Mouse (Mus musculus) embryonic facial prominence, embryonic 11.5 days (tissue): ENCODE results near the gene Pdpr. TPM values are rescaled to one million over a fixed set of nuclear protein-coding genes. Genes with fewer than 3 reads are reported as not detected.

ENCODE experiments used
- ATAC-seq: fragments of 200-750 bp; cut with Nextera tagmentation; replicated peaks from 2 replicates; pipeline ENCODE4 v1.8.0; 2017; ENCODE audit warnings: low read depth; ENCODE audit not compliant: insufficient number of reproducible peaks, low FRiP score, low TSS enrichment
- DNase-seq: peaks from one replicate; pipeline ENCODE4 v3.0.0-alpha.2; 2015; ENCODE audit warnings: low spot score
- H3K27ac ChIP-seq: fragments of 300-500 bp; sonication (generic); replicated peaks from 2 replicates; pipeline ENCODE4 v1.5.1; 2014; ENCODE audit warnings: mild to moderate bottlenecking, low read depth, low read length, control low read depth
- H3K27me3 ChIP-seq: fragments of 300-500 bp; sonication (generic); 2 replicates; pipeline ENCODE4 v1.6.1; 2014; ENCODE audit warnings: mild to moderate bottlenecking, low read length, moderate library complexity, mixed read lengths; ENCODE audit not compliant: control insufficient read depth, insufficient read depth
- H3K36me3 ChIP-seq: fragments of 300-500 bp; sonication (generic); replicated peaks from 2 replicates; pipeline ENCODE4 v1.6.1; 2014; ENCODE audit warnings: low read depth, mild to moderate bottlenecking, low read length, moderate library complexity, mixed read lengths; ENCODE audit not compliant: control insufficient read depth, insufficient read depth
- H3K4me1 ChIP-seq: fragments of 300-500 bp; sonication (generic); 2 replicates; pipeline ENCODE4 v1.6.1; 2014; ENCODE audit warnings: low read length, mixed read lengths; ENCODE audit not compliant: control insufficient read depth, insufficient read depth
- H3K4me2 ChIP-seq: fragments of 300-500 bp; sonication (generic); 2 replicates; pipeline ENCODE4 v1.6.1; 2014; ENCODE audit warnings: low read depth, mild to moderate bottlenecking, control low read depth, low read length, moderate library complexity
- H3K4me3 ChIP-seq: fragments of 300-500 bp; sonication (generic); 2 replicates; pipeline ENCODE4 v1.5.1; 2014; ENCODE audit warnings: low read depth, low read length, control low read depth
- H3K9ac ChIP-seq: fragments of 300-500 bp; sonication (generic); replicated peaks from 2 replicates; pipeline ENCODE4 v1.6.1; 2014; ENCODE audit warnings: mild to moderate bottlenecking, control low read depth, low read length
- H3K9me3 ChIP-seq: fragments of 300-500 bp; sonication (generic); replicated peaks from 2 replicates; pipeline ENCODE4 v1.6.1; 2016; ENCODE audit warnings: mild to moderate bottlenecking, low read length, inconsistent platforms, mixed read lengths; ENCODE audit not compliant: control insufficient read depth
- WGBS: fragments of 180-500 bp; shearing (Covaris S2); extraction: QIAGEN DNeasy Blood & Tissue Kit; methylation state at CpG from one replicate; pipeline ENCODE4 v1.1.7; 2014; 5-methylcytosine and 5-hydroxymethylcytosine counted together
- polyA plus RNA-seq: library from polyadenylated mRNA; unstranded; fragments of >200 nt; fragmentation: Nextera tagmentation; extraction: Ambion mirVana; gene quantifications from 2 replicates; pipeline ENCODE4 v1.2.1, GENCODE M21; 2014

Pdpr gene
- 5.5 and 5.6 TPM in 2 replicates for polyA plus RNA-seq

- H3K36me3 ChIP-seq, result no peaks in the 10 kb centered on the region
- ATAC-seq (peak; percentile 91), DNase-seq (peak; percentile 87)
- peak within 1 kb of the TSS; percentile 65 for H3K9ac ChIP-seq
- 0 out of 2 replicates have a peak within 1 kb of the TSS, but pooled peaks have one; percentile 20 for H3K27ac ChIP-seq
- peak within 1 kb of the TSS; percentile 79 for H3K4me2 ChIP-seq
- H3K4me1 ChIP-seq, result no peaks in the 10 kb centered on the region; the same call in 1 of the 2 replicates
- peak within 1 kb of the TSS; percentile 57 for H3K4me3 ChIP-seq
- WGBS, result 5% methylated on average over 54 of the region's 72 CpGs
- peaks cover 2% of the 10 kb centered on the region; the same call in 1 of the 2 replicates for H3K27me3 ChIP-seq
- no peaks in the 10 kb centered on the region for H3K9me3 ChIP-seq
Measured at GRCm38 (mm10) chr8:111093865-111094718, at the start of gene Pdpr. Pdpr (plus strand) TSS chr8:111094630.

GRCm38 (mm10) chr8:111048694-111049093 is 45.7 kb upstream of the Pdpr start:
- WGBS, result 89% methylated on average over 2 of the region's 2 CpGs
- Histone ChIP-seq H3K27ac (no peak overlapping the region), H3K27me3 (no peaks in the 10 kb centered on the region), H3K4me2 (no peak overlapping the region), H3K36me3 (peaks cover 30% of the 10 kb centered on the region), H3K4me3 (no peak overlapping the region), H3K9me3 (no peaks in the 10 kb centered on the region), H3K9ac (no peak overlapping the region), H3K4me1 (no peaks in the 10 kb centered on the region)
- DNase-seq (no peak), ATAC-seq (no peak)

GRCm38 (mm10) chr8:111049106-111049505 is 45.3 kb upstream of the Pdpr start:
- H3K27ac ChIP-seq, result no peak overlapping the region
- 91% methylated on average over 7 of the region's 7 CpGs for WGBS
- H3K4me1 ChIP-seq, result no peaks in the 10 kb centered on the region
- no peak overlapping the region for H3K4me3 ChIP-seq
- DNase-seq, result no peak
- H3K9me3 ChIP-seq, result no peaks in the 10 kb centered on the region
- no peak overlapping the region for H3K4me2 ChIP-seq
- ATAC-seq, result no peak
- H3K36me3 ChIP-seq, result peaks cover 34% of the 10 kb centered on the region
- H3K9ac ChIP-seq, result no peak overlapping the region
- no peaks in the 10 kb centered on the region for H3K27me3 ChIP-seq

GRCm38 (mm10) chr8:111053827-111054518 is 40.5 kb upstream of the Pdpr start:
- H3K4me3 ChIP-seq, result no peak overlapping the region
- no peak overlapping the region for H3K27ac ChIP-seq
- ATAC-seq, result no peak
- H3K27me3 ChIP-seq, result no peaks in the 10 kb centered on the region
- peaks cover 22% of the 10 kb centered on the region for H3K36me3 ChIP-seq
- H3K4me2 ChIP-seq, result no peak overlapping the region
- no peaks in the 10 kb centered on the region for H3K4me1 ChIP-seq
- WGBS, result 96% methylated on average over 12 of the region's 12 CpGs
- no peak for DNase-seq
- no peak overlapping the region for H3K9ac ChIP-seq
- H3K9me3 ChIP-seq, result no peaks in the 10 kb centered on the region

- Histone ChIP-seq H3K9ac (no peak overlapping the region), H3K4me1 (no peaks in the 10 kb centered on the region), H3K36me3 (peaks cover 17% of the 10 kb centered on the region), H3K27ac (no peak overlapping the region), H3K4me3 (no peak overlapping the region), H3K27me3 (no peaks in the 10 kb centered on the region), H3K9me3 (no peaks in the 10 kb centered on the region), H3K4me2 (no peak overlapping the region)
- ATAC-seq, result no peak
- WGBS, result 87% methylated on average over 17 of the region's 17 CpGs
- DNase-seq, result no peak
Measured at GRCm38 (mm10) chr8:111055031-111055634, 39.3 kb upstream of the Pdpr start.

GRCm38 (mm10) chr8:111055661-111056060 is 38.8 kb upstream of the Pdpr start:
- H3K4me1 ChIP-seq, result no peaks in the 10 kb centered on the region
- H3K4me2 ChIP-seq, result no peak overlapping the region
- H3K4me3 ChIP-seq, result no peak overlapping the region; the same call in 1 of the 2 replicates
- peaks cover 15% of the 10 kb centered on the region for H3K36me3 ChIP-seq
- H3K27ac ChIP-seq, result no peak overlapping the region
- ATAC-seq, result peak; percentile 22
- H3K27me3 ChIP-seq, result no peaks in the 10 kb centered on the region
- no peak overlapping the region for H3K9ac ChIP-seq
- 64% methylated on average over 2 of the region's 2 CpGs for WGBS
- H3K9me3 ChIP-seq, result no peaks in the 10 kb centered on the region
- no peak for DNase-seq

GRCm38 (mm10) chr8:111056158-111056663 is 38.2 kb upstream of the Pdpr start, which contains the start of gene Exosc6:
Exosc6 (plus strand) TSS chr8:111056339.
- H3K9me3 ChIP-seq, result no peaks in the 10 kb centered on the region
- DNase-seq (peak; percentile 95), ATAC-seq (peak; percentile 92)
- under 1% methylated on average over 66 of the region's 68 CpGs for WGBS
- H3K36me3 ChIP-seq, result peaks cover 15% of the 10 kb centered on the region
- peak within 1 kb of the TSS; percentile 66 for H3K27ac ChIP-seq
- H3K9ac ChIP-seq, result peak within 1 kb of the TSS; percentile 94
- peak within 1 kb of the TSS; percentile 76 for H3K4me2 ChIP-seq
- H3K4me3 ChIP-seq, result peak within 1 kb of the TSS; percentile 90
- no peaks in the 10 kb centered on the region for H3K4me1 ChIP-seq
- no peaks in the 10 kb centered on the region for H3K27me3 ChIP-seq
